Mouse (Mus musculus) spleen, postnatal 4 days (tissue): Measurements from ENCODE around the gene Slc6a9.

Experiments
- DNase-seq, 2 experiments: peaks; one replicate each; pipeline ENCODE4 v3.0.0; 2022; ENCODE audit warnings: low spot score in 2 of 2

Gene Slc6a9

DNA sequence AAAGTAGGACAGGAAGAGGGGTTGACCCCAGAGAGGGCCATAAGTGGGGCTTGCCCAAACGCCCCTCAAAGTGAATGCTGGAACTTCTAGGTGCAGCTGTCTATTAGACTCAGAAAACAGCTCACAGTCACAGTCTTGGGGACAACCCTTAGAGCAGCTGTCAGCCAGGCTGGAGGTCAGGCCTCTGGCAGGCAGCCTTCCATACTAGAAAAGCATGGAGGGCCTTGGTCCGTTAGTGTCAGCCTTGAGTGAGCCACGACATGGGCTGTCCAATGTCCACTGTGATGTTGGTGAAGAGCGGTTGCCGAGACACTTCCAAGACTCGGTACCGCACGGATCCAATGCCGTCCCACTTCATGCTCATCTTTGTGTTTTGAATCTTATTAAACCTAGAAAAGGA lies 39.3 kb downstream of the Slc6a9 start:
- DNase-seq = no peak

DNA sequence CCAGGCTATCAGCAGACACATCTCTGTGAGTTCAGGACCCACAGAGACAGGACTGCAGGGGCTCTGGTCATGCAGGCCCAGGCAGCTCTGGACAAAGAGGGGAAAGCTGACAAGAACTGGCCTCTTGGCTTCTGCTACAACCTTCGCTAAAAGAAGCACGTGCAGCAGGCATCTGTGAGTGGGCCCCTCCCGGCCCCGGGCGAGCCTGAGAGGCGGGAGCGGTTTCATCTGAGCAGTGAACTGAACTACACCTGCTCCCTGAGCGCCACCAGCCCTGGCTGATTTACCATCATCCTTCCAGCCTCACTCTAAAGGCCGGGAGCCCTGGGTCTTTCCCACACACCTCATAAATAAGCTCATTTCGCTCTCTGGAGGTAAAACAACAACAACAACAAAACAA lies 44.0 kb downstream of the Slc6a9 start:
- no peak for DNase-seq

DNA sequence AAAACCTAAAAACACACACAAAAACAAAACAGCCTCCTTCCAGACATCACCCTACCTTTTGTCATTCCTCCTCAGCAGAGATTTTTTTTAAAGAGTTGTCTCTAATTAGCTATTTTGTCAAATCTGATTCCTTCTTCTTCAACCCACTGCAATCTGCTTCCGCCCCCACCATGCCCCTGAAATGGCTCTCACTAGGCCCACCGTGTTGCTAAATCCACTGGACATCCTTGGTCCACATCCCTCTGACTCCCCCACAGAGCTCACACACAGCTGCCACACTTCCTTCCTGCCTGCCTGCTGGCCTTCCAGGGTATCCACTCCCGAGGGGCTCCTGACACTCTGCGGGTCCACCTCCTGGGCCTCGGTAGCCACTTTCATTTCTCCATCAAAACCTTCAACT lies 44.4 kb downstream of the Slc6a9 start:
- no peak for DNase-seq

DNA sequence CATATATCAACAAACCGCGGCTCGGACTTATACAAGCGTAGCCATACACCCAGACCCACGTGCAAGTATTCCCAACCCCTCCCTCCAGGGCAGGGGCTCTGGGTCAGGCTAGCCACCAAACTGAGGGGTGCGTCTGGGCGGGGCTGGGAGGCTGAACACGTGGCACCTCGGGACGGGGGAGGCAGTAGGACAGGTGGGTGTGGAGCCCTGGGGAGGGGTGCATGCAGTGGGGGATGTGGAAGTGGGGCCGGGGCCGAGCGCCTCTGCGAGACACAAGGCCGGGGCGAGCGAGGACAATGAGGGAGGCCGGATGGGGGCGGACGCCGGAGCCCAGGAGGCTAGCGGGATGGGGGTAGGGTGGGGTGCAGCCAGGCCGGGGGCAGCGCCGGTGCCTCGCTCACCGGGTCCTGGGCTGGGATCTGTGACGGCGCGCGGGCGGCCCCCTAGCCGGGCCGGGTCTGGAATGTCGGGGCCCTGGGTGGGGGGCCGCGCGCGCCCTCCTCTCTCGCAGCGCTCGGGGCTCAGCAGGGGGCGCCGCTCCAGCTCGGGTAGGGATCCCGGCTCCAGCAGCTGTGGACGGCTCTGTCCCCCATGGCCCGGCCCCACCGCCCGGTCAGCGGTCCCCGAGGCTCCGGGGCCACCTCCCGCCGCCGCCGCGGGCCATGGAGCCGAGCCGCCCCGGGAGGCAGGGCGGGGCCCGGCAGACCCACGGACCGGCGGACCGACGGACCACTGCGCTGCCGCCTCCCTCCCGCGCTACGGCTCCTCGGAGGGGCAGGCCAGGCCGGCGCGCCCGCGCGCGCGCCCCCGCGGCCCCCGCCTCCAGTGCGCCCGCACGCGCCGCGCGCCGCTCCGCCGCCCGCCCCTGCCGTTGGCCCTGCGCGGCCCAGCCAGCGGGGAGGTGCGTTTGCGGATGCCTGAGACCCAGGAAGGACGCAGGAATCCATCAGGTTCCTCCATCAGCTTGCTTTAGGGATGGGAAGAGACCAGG lies 48.7 kb downstream of the Slc6a9 start, which contains the start of gene B4galt2:
Gene B4galt2, minus strand, starts transcription at position 787 of the 991 bp plus-strand sequence.
- no peak for DNase-seq

DNA sequence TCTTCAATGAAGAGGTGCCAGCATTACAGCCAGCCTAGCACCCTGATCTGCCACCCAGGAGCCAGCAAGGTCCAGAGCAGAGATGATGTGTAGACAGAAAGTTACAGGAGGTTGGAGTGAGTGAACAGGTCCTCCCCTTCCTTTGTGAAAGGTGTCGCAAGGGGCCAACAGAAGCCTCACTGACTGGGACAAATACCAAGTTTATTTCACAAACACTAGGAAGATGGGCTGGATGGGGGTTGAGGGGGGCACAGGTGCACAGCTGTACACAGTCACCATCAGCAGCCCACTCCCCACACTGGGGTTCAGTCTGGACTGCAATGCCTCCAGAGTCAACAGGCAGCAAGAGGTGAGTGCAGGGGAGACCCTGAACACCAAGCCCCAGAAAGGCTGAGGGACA lies 49.8 kb downstream of the Slc6a9 start:
- no peak for DNase-seq

DNA sequence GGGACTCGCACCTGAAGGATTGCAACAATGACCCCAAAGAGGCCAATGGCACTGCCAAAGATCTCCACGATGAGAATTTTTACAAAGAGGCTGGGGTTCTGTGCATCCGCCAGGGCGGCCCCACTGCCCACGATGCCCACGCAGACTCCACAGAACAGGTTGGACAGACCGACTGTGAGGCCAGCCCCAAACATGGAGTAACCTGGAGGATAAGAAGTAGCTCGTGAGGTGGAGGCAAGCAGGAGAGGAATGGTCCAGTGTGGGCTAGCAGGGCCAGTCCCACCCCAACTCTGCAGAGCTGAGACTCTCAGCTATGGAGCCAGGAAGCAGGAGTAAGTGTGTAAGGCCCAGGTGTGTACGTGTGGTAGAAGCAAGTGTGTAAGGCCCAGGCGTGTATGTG lies 50.8 kb downstream of the Slc6a9 start:
- DNase-seq = no peak

DNA sequence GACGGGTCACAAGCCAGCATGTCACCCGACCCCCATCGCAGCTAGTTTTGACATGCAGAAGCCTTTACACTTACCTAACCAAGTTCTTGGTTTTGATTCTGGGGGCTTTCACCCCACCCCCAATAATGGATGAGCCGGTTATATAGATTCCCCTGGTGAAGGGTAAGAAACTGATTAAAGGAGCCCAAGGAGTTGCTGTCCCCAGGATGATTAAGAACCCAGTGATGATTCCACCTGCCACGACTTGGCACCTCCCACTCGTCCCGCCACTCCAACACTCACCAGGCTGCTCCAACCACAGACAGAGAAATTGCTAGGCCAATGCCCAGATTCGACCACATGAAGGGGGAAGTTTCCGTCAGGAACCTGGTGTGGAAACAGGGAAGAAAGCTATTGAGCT lies 51.7 kb downstream of the Slc6a9 start:
- no peak for DNase-seq

DNA sequence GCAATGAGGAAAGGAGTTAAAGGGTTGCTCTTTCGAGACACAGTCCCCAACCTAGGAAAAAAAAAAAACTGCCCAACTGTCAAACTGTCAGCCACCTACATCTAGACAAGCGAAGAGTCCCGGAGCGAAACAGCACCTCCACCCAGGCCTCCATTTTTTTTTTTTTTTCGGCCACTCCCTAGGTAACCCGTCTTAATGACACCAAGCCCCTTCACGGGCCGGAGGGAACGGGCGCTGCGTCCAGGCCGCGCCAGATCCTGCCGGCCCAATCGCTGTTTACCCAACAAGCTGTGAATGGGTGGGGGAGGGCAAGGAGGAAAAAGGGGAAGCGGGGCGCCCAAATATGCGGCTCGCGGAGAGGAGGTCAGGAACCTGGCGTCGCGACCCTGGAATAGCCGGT lies 52.3 kb downstream of the Slc6a9 start:
- peak in 1 of 2 experiments; percentile 39 for DNase-seq

DNA sequence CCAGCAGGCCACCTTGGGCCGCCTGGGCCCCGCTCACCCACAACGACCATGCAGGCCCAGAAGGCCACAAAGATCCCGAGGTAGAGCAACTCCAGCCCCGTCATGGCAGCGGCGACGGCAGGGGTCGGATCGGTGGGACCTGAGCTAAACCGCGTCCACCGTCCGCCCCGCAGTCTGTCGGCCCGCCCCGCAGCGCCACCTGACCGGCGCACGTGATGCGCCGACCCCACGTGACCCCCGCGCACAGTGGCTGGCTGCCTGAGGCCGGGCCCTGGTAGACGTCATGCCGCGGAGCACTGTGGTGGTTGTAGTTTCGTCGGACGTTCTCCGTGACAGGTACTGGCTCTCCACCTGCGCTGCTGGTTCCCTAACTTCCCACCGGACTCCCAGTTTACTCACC lies 52.8 kb downstream of the Slc6a9 start, which contains the start of gene Atp6v0b:
Gene Atp6v0b, minus strand, starts transcription at position 201 of the 400 bp plus-strand sequence.
- DNase-seq = peak; percentile 93 to 96

DNA sequence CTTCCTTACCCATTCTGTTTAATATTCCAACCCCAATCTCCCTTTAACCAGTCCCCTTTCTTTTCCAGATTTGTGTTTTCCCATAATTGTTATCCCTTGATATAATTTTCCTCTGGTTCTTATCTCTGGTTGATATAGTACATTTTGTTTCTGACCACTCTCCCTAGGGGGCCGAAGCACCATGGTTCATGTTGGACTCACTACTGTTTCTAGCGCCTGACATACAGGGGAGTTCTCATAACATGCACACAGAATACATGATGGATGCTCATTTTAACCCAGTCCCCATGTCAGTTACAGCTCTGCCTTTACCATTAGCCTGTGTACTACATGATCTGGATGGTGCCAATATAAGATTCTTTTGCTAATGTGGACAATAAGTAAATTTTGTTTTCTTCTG lies 53.6 kb downstream of the Slc6a9 start:
- DNase-seq = no peak

DNA sequence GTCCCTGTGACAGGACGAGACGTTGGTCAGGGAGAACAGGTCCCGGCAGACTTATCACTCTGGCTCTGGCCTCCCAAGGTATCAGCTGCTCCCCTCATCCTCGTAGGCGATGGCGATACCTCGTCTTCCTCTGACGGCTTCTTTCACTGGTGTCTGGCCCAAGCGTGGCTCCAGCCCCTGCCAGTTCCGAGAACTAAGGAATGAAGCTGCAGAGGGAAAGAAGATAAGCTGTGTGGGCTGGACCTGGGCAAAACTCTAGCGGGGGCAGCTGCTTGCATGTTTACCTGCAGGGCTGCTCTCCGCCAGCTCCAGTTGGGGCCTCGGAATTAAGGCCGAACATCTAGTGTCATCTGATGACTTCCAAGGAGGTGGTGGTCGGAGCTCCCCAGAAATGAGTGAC lies 55.2 kb downstream of the Slc6a9 start:
- DNase-seq = no peak

DNA sequence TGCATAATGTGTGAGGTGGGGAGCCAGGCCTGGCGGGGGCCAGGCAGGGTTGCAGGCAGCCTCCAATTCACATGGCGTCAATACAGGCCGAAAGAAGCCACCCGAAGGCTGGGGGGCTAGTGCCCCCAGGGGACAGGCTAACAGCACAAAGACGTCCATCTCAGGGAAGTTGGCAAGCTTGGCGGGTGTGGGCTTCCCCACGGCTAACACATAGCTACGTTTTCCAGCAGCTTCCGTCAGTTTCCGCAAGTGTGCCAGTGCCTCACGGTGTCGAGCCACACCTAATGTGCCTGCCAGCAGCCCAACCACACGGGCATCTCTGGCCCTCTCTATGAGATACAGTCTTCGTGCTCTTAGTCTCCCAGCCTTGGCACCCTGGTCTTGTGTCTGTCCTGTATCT lies 55.7 kb downstream of the Slc6a9 start:
- no peak for DNase-seq

DNA sequence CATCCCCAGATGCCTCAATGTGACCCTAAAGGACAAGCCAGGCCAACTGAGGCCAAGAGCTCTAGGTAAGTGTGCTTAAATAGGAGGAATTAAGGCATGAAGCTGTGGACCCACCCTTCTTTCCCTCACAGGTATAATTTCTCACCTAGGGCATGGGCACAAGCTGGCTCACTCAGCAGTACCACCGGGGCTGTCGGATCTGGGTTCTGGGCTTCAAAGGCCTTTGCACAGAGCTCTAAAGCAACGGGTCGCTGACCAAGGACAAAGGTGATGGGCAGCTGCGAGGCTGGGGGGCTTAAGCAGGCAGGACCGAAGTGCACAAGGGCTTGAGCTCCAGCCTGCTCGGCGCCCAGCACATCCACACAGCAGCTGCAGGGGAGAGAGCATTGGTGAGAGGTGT lies 56.4 kb downstream of the Slc6a9 start:
- DNase-seq = no peak

DNA sequence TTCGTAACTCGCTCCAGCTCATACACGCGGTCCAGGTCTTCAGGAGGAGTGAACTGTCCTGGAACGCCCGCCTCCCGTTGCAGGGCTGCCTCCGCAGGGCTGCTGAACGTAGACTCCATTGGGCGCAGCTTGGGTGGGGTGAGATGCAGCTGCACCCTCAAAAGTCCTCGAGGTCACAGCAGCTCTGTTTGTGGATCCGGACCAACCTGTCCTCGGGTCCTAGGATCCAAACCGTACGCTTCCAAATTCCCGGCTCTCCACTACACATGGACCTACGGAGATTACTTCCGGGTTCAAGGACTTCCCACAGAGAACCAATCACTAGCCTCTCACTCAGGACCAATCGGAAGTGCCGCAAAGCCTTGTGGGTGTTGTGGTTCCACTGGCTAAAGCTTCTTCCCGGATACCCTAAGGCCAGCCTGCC lies 57.4 kb downstream of the Slc6a9 start, which contains the start of gene Dph2:
Gene Dph2, minus strand, starts transcription at position 295 of the 424 bp plus-strand sequence.
- DNase-seq = peak; percentile 70 to 78

DNA sequence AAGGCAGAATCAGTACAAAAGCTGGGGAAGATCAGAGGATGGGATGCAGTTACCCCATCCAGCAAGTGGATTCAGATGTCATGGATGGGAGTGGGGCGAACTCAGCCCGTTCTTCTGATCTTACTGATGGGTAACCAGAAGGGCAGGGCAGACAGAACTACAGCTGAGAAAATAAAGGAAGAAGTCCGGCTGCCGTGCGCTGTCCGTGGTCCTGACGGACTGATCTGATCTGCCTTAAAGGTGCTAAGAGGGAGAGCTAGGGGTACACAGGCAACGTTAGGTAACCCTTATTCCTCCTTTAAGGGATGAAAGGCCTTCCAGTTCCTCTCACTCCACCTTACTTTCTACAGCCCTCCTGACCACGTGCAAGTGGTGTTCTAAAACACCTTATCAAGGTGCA lies 59.1 kb downstream of the Slc6a9 start:
- DNase-seq = peak; percentile 70 to 86

DNA sequence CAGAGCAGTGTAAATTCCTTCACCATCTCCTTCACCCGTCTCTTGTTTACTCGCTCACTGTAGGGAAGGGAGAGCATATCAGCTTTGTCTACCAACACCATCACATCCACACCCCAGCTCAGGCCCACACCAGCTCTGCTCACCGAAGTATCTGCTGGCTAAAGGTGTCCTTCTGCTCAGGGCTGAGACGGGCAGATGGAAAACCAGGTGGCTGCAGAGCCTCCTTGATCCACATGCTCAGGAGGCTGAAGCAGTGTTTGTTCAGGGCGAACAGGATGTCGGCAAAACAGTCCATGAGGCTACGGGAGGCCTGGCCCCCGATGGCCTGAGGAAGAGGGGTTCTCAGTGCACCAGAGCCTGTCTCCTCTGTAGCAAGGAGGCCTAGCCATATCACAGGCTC lies 60.3 kb downstream of the Slc6a9 start:
- no peak for DNase-seq

DNA sequence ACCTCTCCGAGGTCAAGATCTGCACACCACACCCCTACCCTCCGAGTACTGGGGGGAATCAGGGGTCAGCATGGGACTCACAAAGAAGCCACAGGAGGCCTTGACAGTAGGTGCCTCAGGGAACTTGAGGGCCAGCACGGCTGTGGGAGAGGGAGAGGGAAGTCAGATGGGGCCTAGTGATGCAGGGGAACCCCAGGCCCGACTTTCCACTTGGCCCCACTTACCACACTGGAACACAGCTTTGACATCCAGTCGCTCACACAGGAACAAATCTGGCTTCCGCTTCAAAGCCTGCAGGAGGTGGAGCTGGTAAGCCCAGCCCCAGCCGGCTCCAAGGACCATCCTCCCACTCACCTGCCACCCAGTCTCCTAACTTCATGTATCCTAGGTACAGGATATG lies 61.0 kb downstream of the Slc6a9 start:
- no peak for DNase-seq

DNA sequence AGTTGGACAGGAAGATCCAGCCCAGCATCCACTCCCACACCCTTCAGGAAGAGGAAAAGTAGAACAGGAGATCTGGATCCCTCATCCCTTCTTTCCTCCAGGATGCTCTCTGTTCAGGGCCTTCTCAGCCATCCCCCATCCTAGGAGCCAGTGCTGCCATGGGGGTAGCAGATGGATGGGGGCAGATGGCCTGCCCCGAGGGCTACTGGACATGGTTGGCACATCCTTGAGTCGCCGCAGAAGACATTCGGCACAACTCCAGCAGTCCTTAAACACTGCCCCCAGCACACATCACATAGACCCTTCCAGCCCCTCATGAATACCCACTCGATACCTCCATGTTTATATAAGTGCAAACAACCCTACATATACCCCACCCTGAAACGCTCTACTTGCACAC lies 61.7 kb downstream of the Slc6a9 start:
- DNase-seq = no peak

DNA sequence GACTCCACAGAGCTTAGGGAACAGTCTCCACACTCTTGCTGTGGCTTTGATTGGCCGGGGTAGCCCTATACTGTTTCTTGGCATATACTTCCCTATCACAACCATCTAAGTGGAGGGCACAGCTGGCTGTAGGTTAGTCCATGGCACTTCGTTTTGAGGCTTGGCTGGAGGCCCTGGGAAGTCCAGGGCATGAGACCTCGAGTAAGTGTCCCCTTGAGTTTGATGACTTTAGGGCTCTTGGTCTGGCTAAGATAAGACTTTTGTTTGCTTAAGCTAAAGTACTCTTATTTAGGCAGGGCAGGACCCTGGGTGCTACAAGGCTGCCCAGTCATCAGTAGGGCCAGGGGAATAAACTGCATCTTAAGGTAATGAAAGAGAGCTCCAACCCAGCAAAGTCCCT lies 63.8 kb downstream of the Slc6a9 start:
- no peak for DNase-seq

DNA sequence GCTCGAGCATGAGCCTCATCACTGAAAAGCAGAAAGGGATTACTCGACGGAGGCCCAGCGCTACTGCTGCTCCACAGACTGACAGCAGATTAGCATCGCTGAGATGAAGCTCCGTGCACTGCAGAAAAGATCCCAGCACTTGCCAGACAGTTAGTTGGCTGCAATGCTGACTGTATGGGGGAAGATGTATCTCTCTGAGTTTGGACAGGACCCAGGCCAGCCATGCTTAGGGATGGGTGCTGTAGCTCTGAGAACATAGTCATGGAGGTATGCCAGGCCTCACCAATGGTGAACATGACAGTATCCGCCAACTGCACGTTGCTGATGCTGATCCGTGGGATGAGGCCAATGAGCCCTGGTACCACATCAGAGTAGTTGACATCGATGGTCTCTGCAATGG lies 69.8 kb downstream of the Slc6a9 start:
- no peak for DNase-seq

DNA sequence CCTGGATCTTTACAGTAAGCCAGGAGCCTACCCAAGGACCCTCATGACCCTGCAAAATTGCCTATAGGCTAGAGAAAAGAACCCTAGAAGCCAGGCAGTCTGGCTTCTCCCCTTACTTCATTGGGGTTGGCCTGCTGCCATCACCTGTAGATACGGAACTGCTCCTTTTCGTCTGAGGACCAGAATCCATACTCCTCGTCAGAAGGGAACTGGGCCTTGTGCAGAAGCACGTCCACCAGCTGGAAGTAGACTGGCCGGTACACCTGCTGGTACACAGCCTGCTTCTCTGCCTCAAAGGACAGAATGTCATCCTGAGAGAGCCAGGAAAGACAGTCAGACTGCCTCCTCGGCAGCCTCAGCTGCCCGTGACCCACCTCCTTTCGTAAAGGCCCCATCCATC lies 70.5 kb downstream of the Slc6a9 start:
- DNase-seq = no peak

DNA sequence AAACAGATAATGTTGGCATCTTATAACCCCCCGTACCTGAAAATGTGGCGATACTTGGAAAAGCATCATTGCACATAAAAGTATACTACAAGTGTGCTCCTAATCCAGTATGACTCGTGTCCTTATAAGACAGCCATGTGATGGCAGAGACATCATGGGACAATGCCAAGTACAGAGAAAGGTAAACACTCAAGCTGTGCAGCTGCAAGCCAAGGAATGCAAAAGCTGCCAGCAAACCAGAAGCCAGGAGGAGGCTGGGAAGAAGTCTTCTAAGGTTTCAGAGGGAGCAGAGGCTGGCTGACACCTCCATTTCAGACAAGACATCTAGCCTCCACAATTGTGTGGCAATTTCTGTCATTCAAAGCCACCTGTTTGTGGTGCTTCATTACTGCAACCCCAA lies 71.9 kb downstream of the Slc6a9 start:
- no peak for DNase-seq

DNA sequence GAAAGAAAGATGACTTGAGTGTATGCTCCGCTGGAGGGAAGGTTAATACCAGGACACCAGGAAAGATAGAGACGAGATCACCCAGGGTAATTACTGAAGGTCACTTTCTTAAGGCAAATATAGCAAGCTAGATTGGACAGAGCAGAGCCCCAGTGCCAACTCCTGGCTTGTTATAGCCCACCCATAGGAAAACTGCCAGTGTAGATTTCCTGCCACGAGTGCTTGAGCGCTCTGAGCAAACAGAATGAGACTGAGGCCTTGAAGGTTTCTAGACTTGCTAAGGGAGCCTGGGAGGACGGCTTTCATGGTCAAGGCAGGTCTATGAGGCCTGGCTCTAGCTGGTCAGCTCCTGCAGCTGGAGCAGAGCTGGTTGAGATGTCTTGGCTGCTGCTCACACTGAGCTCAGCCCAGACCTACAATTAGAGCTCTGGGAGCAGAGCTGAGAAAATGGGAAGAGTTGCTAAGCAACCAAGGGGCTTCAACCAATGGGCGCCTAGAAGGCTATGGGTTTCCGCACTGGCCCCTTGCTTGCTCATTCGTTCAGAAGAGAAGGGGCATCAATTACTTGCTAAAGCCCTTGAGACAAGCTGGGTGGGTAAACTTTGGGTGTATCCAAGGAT lies 74.6 kb downstream of the Slc6a9 start:
- no peak for DNase-seq
